Mouse (Mus musculus): Measurements from ENCODE around the gene Orc2.
A peak's percentile ranks its signal among the peaks of the same experiment; 100 is the strongest.

Orc2 gene

GRCm38 (mm10) chr1:58422879-58423278, 82.0 kb downstream of the Orc2 start:
- DNase-seq, result peak; percentile 47

GRCm38 (mm10) chr1:58420961-58421360, 83.9 kb downstream of the Orc2 start:
- DNase-seq, result no peak

- DNase-seq, result no peak
Measured at GRCm38 (mm10) chr1:58420032-58420431, 84.9 kb downstream of the Orc2 start.

- no peak for DNase-seq
Measured at GRCm38 (mm10) chr1:58416048-58416447, 88.9 kb downstream of the Orc2 start.

- no peak for DNase-seq
Measured at GRCm38 (mm10) chr1:58415442-58415841, 89.5 kb downstream of the Orc2 start.
